Mouse (Mus musculus) lung, postnatal 10 days (tissue): ENCODE measurements around the gene Klhl6.

Source experiments
- DNase-seq: peaks from one replicate; pipeline ENCODE4 v3.0.0; 2021

Klhl6 gene

DNA sequence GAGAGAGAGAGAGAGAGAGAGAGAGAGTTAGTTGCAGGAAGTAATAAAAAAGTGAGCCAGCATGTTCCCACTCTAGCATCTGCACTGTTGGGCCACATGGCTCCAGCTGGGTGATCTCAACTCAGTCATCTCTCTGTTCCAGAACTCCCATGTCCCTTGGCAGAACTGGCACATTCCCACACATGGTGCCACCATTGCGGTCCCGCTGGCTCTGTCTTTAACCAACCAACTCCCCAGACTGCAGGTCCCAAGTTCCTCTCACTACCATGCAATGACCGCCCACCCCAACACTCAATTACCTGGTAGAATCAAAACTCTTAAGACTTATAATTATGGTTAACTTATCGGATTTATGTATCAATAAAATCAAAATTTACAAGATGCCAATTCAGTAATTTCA is 14.2 kb downstream of the Klhl6 start:
- DNase-seq, result no peak

DNA sequence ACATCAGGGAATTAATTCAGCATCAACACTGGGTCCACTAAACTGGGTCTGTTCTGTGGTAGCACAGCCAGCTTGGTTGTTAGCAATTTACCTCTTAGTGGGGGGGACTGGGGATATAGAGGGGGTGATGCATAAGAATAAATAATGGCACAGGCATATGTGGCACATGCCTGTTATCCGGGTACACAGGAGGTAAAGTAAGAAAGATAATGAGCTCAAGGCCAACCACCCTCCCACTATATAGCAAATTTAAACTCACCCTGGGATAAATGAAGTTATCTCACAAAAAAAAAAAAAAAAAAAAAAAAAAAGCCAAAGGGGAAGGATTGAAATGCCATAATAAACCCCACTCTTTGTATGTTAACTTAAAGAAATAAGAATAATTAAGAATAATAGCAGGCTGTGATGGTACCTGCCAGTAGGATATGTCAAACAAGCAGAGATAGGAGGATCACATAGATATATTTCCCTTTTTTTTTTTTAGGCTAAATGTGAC is 14.9 kb downstream of the Klhl6 start:
- DNase-seq, result no peak

DNA sequence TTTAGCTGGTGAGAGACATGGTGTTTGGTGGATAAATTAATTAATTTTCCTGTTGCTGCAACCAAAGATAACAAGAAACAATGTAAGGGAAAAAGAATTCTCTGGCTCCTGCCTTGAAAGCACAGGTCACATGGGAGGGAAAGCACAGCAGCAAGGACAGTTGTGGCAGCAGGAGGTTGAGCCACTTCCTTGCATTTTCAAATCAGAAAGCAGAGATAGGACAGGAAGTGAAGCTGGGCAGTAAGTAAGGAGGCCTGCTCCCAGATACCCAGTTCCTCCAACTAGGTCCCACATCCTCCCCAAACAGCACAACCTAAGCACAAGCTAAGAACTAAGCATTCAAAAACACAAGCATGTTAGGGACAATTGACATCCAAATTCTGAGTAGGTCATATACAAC is 15.9 kb downstream of the Klhl6 start:
- DNase-seq, result no peak

DNA sequence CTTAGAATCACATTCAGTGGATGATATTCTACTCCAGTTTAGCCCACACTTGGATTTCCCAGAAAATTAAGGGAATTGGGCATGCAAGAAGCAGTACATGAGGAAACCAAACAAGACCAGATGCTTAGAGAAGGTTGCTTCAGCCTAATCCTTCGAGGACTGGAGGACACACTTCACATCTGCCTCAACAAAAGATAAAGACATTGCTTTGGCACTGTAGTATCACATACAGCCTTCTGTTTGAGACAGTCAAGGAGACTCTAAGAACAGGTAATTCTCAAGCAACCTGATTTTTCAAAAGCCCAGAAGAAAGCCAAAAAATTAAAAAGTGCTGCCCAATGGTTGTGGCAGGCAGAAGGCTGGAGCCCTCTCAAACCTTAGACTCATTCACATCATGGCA is 16.4 kb downstream of the Klhl6 start:
- no peak for DNase-seq

DNA sequence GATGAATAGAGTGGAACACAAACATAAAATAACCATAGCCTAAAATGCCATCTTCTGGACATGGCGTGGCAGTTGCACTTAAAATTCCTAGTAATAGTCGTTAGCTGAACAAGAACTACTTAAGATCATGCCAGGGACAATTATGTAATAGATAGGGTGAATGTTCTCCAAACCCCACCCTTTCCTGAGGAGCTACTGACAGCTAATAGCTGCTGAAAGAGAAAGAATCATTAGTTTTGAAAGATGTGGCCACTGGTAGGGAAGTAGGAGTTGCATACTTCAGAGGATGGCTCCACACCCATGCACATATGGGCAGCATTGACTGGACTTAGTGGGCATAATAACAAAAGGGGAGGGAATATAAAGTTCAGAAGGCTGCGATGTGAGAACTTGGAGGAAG is 19.9 kb downstream of the Klhl6 start:
- no peak for DNase-seq

DNA sequence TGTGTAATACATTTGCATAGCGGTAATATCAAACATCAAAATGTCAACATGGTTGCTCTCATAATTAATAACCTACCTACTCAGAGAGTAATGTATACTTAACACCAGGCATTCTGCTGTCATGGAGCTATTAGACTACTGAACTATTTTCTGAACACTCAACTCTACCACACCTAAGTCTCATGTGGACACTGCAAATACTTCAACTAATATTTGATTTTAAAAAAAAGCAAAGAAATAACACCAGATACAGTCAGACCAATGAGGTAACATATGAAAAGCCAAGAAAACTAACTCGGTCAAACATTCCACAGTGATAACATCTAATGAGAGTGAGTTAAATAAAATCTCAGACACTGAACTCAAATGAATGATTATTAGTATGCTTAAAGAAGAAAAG is 21.8 kb downstream of the Klhl6 start:
- no peak for DNase-seq

DNA sequence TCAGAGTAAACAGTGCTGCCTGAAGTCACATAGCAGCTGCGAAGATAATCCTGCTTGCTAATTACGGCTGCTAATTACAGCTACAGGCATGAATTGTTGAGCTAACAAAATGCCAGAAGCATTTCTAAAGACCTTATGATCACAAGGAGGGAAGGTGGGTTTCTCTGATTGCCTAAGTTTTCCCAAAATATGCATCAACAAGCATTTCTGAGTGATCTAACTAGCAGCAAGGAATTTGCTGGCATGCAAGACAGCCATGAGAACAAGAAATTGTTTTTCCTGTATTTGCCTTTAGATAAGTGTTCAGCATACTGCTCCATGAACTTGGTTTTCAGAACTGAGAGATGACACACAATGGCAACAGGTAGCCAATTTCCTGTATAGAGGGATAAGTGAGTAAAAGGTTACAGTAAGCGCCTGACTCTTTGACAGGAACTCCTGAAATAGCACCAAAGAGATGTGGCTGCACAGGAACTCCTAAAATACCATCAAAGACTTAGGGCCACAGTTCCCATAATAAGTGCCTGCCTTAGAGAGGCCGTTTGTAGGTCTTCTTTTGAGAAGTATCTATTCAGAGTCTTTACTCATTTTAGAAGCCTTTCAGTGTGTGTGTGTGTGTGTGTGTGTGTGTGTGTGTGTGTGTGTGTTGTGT is 22.3 kb downstream of the Klhl6 start:
- DNase-seq, result no peak

DNA sequence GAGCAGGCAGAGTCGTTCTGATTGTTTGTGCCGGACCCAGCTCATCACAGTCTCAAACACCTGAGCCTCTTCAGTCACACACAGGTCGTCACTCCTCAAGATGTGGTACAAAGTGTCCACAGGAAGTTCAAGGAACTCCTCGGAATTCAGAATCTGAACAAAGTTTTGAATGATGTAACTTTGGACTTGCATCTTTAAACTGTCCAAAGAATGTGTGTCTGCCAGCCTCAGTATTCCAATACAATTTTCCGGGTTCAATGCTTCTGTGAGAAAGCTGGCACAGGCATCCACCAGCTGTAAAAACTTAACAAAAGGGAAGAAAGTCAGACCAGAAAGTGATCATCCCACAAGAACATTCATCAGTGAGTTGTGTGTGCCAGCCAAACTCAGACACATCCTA is 25.8 kb downstream of the Klhl6 start:
- no peak for DNase-seq

DNA sequence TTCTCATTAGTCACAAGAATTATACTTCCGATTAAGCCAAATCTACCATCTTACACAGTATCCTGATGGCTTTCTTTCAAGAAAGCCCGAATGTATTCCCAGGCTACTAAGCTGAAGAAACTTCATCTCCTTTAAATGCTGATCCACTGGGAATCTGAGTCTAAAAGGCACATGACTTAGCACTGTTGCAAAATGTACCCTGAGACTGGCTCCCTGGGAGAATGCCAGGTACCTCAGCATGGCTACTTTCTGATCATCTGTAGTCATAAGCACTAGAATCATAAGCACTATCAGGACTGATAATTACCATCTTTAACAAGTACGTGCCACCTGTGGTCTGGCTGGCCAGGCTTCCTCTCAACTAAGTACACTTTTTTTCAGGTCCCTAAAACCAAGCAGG is 35.5 kb downstream of the Klhl6 start:
- DNase-seq, result no peak

DNA sequence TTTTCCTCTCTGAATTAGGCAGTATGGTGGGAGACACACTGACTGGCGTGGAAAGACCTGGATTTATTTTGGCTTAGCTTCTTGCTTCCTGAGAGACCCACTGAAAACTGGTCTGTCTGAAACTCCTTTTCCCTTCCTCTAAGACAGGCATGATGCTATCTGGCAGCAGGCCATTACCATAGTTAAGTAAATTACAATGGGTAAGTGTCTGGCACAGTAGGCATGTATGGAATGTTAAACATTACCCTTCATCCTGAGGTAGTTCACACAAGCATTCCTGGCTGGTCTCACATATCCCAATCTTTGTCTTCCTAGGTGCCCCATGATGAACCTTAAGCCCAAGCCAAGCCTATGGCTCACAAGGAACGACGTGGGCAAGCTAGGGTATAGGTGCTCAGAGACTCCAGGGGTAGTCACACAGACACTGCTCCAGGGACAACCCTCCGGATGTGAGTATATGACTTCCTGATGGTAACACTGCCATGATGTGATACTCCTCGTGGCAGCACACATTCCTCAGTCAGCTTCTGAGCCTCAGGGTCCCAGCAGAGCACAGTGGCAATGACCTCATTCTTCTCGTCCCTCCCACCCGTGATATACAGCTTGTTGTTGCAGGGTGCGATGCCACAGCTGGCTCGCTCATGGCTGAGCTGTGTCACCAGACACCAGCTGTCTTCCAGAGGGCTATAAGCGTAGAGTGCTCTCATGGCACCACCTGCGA is 36.1 kb downstream of the Klhl6 start:
- DNase-seq, result no peak

DNA sequence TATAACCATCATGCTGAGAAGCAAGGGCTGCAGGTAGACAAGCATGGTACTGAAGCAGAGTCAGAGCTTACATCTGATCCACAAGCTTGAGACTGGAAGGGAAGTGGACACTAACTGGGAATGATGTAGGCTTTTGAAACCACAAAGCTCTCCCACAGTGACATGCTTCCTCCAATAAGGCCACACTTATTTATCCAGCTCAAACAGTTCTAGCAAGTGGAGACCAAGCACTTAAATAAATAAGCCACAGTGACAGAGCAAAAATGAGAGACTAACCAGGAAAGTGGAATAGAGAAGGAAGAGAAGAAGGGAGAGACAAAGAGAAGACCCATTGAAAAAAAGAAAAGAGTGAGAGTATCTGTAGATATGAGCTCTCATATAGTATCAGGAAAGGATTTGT is 62.0 kb downstream of the Klhl6 start:
- no peak for DNase-seq

DNA sequence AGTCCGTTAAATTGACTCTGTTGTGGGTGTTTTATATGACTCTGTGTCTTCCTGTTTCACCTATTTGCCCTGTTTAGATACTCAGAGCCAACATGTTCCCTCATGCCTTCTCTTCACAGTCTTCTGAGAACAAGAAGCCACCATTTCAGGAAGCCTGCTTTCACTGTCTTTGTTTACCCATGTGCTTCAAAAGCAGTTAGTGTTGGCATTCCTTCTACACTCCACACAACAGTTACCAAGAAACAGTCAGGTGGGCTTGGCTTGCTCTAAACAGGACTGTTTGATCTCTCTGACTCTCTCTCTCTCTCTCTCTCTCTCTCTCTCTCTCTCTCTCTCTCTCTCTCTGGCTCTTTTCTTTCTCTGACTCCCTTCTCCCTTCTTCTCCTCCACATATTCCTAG is 64.6 kb downstream of the Klhl6 start:
- no peak for DNase-seq

DNA sequence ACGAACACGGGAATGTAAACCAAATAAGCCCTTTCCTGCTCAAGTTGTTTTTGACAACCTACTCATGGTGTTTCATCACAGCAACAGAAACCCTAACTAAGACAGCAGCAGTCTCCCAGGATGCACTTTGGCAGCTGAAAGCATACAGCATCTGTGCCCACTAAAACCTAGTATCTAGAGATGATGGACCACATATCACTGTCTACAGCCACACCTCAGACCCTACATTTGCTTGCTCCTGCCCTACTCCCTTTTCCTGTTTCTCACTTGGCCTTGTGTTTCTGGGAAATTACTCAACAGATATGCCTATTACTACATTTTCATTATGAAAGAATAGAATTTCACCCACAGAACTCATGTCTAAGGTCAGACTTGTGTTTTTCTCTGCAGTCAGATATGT is 70.3 kb downstream of the Klhl6 start:
- no peak for DNase-seq

DNA sequence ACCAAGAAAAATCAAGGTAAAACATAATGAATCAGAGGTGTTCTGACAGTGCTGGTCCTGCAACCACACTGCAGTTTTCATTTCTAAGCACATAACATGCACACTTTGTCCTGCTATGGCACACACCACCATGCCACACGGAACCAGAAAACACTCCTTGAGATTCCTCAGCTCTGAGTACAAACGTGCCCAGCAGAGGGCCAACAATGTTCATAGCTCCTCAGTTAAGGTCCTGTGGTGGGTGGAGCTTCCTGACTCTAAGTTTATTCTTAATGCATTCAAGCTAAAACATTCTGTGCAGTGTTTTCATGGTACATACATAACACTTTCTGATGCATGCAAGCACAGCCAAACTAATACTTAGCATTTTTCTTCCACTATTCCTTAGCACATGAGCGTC is 74.5 kb downstream of the Klhl6 start:
- no peak for DNase-seq

DNA sequence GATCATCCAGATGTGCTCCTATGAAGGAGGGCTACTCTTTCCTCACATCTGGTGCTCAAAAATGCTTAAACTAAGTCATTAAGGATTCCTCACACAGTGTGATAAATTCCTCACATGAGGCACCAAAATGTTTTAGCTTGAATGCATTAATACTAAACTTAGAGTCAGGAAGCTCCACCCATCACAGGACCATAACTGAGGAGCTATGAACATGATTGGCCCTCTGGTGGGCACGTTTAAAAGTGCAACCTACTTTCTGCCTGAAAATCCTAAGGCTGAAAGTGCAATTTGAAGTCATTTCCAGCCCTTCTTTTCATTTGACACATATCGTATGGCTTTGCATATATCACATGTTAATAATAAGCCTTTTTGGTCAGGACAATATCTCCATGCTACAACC is 75.7 kb downstream of the Klhl6 start:
- DNase-seq, result peak; percentile 69

DNA sequence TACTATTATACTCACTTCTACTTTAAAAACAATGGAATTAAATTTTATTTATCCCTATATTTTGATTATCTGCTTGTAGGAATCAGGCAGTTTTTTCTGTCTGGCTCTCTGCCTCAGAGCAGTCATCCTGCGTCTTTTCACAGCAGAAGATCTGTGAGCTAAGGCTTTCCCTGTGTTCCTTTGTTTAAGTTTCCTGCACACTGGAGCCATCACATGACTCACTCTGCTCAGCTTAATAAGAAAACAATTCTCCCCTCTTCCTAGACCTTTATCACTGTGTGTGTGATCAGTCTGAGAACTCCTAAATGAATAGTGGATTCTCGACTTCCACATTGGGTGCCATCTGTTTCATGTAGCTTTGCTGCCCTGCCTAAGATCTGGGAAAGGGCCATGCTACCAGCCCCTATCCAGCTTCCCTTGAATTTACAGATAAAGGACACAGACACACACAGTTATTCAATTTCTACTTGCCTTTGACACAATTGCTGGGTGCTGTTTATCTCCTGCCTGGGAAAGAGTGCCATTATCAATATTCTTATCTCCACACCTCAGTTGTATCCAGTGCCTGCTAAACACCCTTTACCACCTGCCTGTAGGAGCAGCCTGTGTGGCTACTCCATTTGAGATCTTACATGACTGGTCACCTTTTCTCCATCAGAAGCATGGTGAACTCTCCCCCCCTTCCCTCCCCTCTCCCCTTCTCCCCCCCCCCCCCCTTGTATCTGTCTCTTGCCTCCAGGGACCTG is 77.9 kb downstream of the Klhl6 start:
- no peak for DNase-seq

DNA sequence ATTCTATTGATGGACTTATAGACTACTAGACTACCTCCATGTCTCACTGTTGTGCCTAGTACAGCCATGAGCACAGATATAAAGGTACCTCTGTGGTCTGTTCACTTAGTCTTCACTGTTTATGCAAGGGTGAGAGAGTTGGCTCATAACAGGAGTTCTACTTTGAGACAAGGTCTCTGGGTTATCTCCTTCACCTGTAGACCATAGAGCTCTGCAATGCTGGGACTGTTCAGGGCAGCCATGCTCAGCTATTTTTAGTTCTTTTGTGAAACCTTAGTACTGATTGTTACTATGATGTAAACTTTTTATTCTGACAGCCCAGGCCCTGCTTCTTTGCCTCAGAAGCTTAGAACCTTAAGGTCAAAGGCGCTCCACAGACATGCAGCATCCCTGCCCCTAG is 79.0 kb downstream of the Klhl6 start:
- DNase-seq, result no peak
